Mouse (Mus musculus): ENCODE data around the gene Plxna2. TPM values are rescaled to one million over a fixed set of nuclear protein-coding genes. Genes with fewer than 3 reads are reported as not detected.

Gene Plxna2
- polyA plus RNA-seq, 1 experiment, result 8.9 TPM

- no peaks in the 10 kb centered on the region for H3K27me3 ChIP-seq (ENCODE audit: control insufficient read depth, insufficient read depth, low read length)
- no peak overlapping the region for H3K4me3 ChIP-seq (ENCODE audit: low read depth, low read length)
- 66% methylated on average over 5 of the region's 5 CpGs for WGBS
- H3K27ac ChIP-seq (ENCODE audit: insufficient read depth, low read depth, low read length), result no peak overlapping the region
- H3K36me3 ChIP-seq (ENCODE audit: control insufficient read depth, insufficient read depth, low read length), result peaks cover 22% of the 10 kb centered on the region
- H3K4me1 ChIP-seq (ENCODE audit: control insufficient read depth, insufficient read depth, insufficient read length, low read length), result no peaks in the 10 kb centered on the region
- TF ChIP-seq CTCF (IDR thresholded peaks at IDR 0.05; ENCODE audit: extremely low read depth, insufficient read length, insufficient replicate concordance, low read depth, low read length), result no peak
- TF ChIP-seq POLR2A (IDR thresholded peaks at IDR 0.05; ENCODE audit: low read depth, low read length), result no peak
These were observed 144.9 kb downstream of the Plxna2 start for GRCm38 (mm10) chr1:194762896-194763295.

GRCm38 (mm10) chr1:194764951-194765350 lies 146.9 kb downstream of the Plxna2 start:
- Histone ChIP-seq H3K4me3 (ENCODE audit: low read depth, low read length) (no peak overlapping the region), H3K4me1 (ENCODE audit: control insufficient read depth, insufficient read depth, insufficient read length, low read length) (no peaks in the 10 kb centered on the region), H3K36me3 (ENCODE audit: control insufficient read depth, insufficient read depth, low read length) (peaks cover 19% of the 10 kb centered on the region), H3K27me3 (ENCODE audit: control insufficient read depth, insufficient read depth, low read length) (no peaks in the 10 kb centered on the region), H3K27ac (ENCODE audit: insufficient read depth, low read depth, low read length) (no peak overlapping the region)
- TF ChIP-seq POLR2A (IDR thresholded peaks at IDR 0.05; ENCODE audit: low read depth, low read length), result no peak
- TF ChIP-seq CTCF (IDR thresholded peaks at IDR 0.05; ENCODE audit: extremely low read depth, insufficient read length, insufficient replicate concordance, low read depth, low read length), result no peak

GRCm38 (mm10) chr1:194768799-194769198 lies 150.8 kb downstream of the Plxna2 start:
- H3K27me3 ChIP-seq (ENCODE audit: control insufficient read depth, insufficient read depth, low read length), result no peaks in the 10 kb centered on the region
- H3K4me1 ChIP-seq (ENCODE audit: control insufficient read depth, insufficient read depth, insufficient read length, low read length), result no peaks in the 10 kb centered on the region
- H3K36me3 ChIP-seq (ENCODE audit: control insufficient read depth, insufficient read depth, low read length), result peaks cover 17% of the 10 kb centered on the region; the same call in 1 of the 2 replicates
- H3K27ac ChIP-seq (ENCODE audit: insufficient read depth, low read depth, low read length), result no peak overlapping the region
- H3K4me3 ChIP-seq (ENCODE audit: low read depth, low read length), result no peak overlapping the region
- 62% methylated on average over 1 of the region's 1 CpGs for WGBS
- TF ChIP-seq CTCF (IDR thresholded peaks at IDR 0.05; ENCODE audit: extremely low read depth, insufficient read length, insufficient replicate concordance, low read depth, low read length) (no peak), POLR2A (IDR thresholded peaks at IDR 0.05; ENCODE audit: low read depth, low read length) (no peak)

- H3K36me3 ChIP-seq (ENCODE audit: control insufficient read depth, insufficient read depth, low read length), result peaks cover 6% of the 10 kb centered on the region; the same call in 1 of the 2 replicates
- no peak overlapping the region for H3K27ac ChIP-seq (ENCODE audit: insufficient read depth, low read depth, low read length)
- H3K4me1 ChIP-seq (ENCODE audit: control insufficient read depth, insufficient read depth, insufficient read length, low read length), result no peaks in the 10 kb centered on the region
- WGBS, result 71% methylated on average over 3 of the region's 3 CpGs
- no peaks in the 10 kb centered on the region for H3K27me3 ChIP-seq (ENCODE audit: control insufficient read depth, insufficient read depth, low read length)
- H3K4me3 ChIP-seq (ENCODE audit: low read depth, low read length), result no peak overlapping the region
- TF ChIP-seq CTCF (IDR thresholded peaks at IDR 0.05; ENCODE audit: extremely low read depth, insufficient read length, insufficient replicate concordance, low read depth, low read length), result no peak
- no peak for TF ChIP-seq POLR2A (IDR thresholded peaks at IDR 0.05; ENCODE audit: low read depth, low read length)
These were observed 154.0 kb downstream of the Plxna2 start for GRCm38 (mm10) chr1:194772053-194772452.

GRCm38 (mm10) chr1:194773899-194774298 lies 155.9 kb downstream of the Plxna2 start:
- Histone ChIP-seq H3K27me3 (ENCODE audit: control insufficient read depth, insufficient read depth, low read length) (no peaks in the 10 kb centered on the region), H3K4me3 (ENCODE audit: low read depth, low read length) (no peak overlapping the region), H3K27ac (ENCODE audit: insufficient read depth, low read depth, low read length) (no peak overlapping the region), H3K4me1 (ENCODE audit: control insufficient read depth, insufficient read depth, insufficient read length, low read length) (no peaks in the 10 kb centered on the region), H3K36me3 (ENCODE audit: control insufficient read depth, insufficient read depth, low read length) (peaks cover 3% of the 10 kb centered on the region; the same call in 1 of the 2 replicates)
- WGBS, result 64% methylated on average over 3 of the region's 3 CpGs
- no peak for TF ChIP-seq POLR2A (IDR thresholded peaks at IDR 0.05; ENCODE audit: low read depth, low read length)
- no peak for TF ChIP-seq CTCF (IDR thresholded peaks at IDR 0.05; ENCODE audit: extremely low read depth, insufficient read length, insufficient replicate concordance, low read depth, low read length)

GRCm38 (mm10) chr1:194774350-194774749 lies 156.3 kb downstream of the Plxna2 start:
- Histone ChIP-seq H3K27me3 (ENCODE audit: control insufficient read depth, insufficient read depth, low read length) (no peaks in the 10 kb centered on the region), H3K27ac (ENCODE audit: insufficient read depth, low read depth, low read length) (no peak overlapping the region), H3K4me1 (ENCODE audit: control insufficient read depth, insufficient read depth, insufficient read length, low read length) (no peaks in the 10 kb centered on the region), H3K36me3 (ENCODE audit: control insufficient read depth, insufficient read depth, low read length) (peaks cover 3% of the 10 kb centered on the region; the same call in 1 of the 2 replicates), H3K4me3 (ENCODE audit: low read depth, low read length) (no peak overlapping the region)
- TF ChIP-seq CTCF (IDR thresholded peaks at IDR 0.05; ENCODE audit: extremely low read depth, insufficient read length, insufficient replicate concordance, low read depth, low read length) (no peak), POLR2A (IDR thresholded peaks at IDR 0.05; ENCODE audit: low read depth, low read length) (no peak)
- 84% methylated on average over 2 of the region's 2 CpGs for WGBS

- WGBS, result 45% methylated on average over 1 of the region's 1 CpGs
- Histone ChIP-seq H3K27ac (ENCODE audit: insufficient read depth, low read depth, low read length) (no peak overlapping the region), H3K4me3 (ENCODE audit: low read depth, low read length) (no peak overlapping the region), H3K4me1 (ENCODE audit: control insufficient read depth, insufficient read depth, insufficient read length, low read length) (no peaks in the 10 kb centered on the region), H3K27me3 (ENCODE audit: control insufficient read depth, insufficient read depth, low read length) (no peaks in the 10 kb centered on the region), H3K36me3 (ENCODE audit: control insufficient read depth, insufficient read depth, low read length) (peaks cover 3% of the 10 kb centered on the region; the same call in 1 of the 2 replicates)
- TF ChIP-seq POLR2A (IDR thresholded peaks at IDR 0.05; ENCODE audit: low read depth, low read length) (no peak), CTCF (IDR thresholded peaks at IDR 0.05; ENCODE audit: extremely low read depth, insufficient read length, insufficient replicate concordance, low read depth, low read length) (no peak)
These were observed 156.7 kb downstream of the Plxna2 start for GRCm38 (mm10) chr1:194774754-194775153.

Data from small intestine, adult 2 months (tissue).